Mouse (Mus musculus): ENCODE measurements around the gene Capg. TPM values are rescaled to one million over a fixed set of nuclear protein-coding genes. Genes with fewer than 3 reads are reported as not detected.

The Capg gene
- polyA plus RNA-seq, 1 experiment: 50.6 TPM

GRCm38 (mm10) chr6:72519303-72519702 is 24.9 kb upstream of the Capg start:
- DNase-seq: no peak
- Histone ChIP-seq H3K27ac (ENCODE audit: control insufficient read depth, insufficient read depth, low read length) (no peak overlapping the region), H3K36me3 (ENCODE audit: control insufficient read depth, insufficient read depth, low read length) (no peaks in the 10 kb centered on the region), H3K27me3 (ENCODE audit: control insufficient read depth, insufficient read depth, low read length) (no peaks in the 10 kb centered on the region), H3K4me1 (replicated peaks; ENCODE audit: control insufficient read depth, insufficient read depth, low read length) (no peaks in the 10 kb centered on the region), H3K4me3 (ENCODE audit: control insufficient read depth, insufficient read depth, low read length) (no peak overlapping the region)
- no peak for TF ChIP-seq CTCF (IDR thresholded peaks at IDR 0.05; ENCODE audit: borderline replicate concordance, control insufficient read depth, extremely low read depth, insufficient read depth, low read length, poor library complexity)
- no peak for TF ChIP-seq POLR2A (IDR thresholded peaks at IDR 0.05; ENCODE audit: control insufficient read depth, extremely low read depth, insufficient read depth, low read length, poor library complexity)
- 89% methylated on average over 8 of the region's 8 CpGs for WGBS

- no peak for DNase-seq
- TF ChIP-seq POLR2A (IDR thresholded peaks at IDR 0.05; ENCODE audit: control insufficient read depth, extremely low read depth, insufficient read depth, low read length, poor library complexity) (no peak), CTCF (IDR thresholded peaks at IDR 0.05; ENCODE audit: borderline replicate concordance, control insufficient read depth, extremely low read depth, insufficient read depth, low read length, poor library complexity) (no peak)
- no peak overlapping the region for H3K4me3 ChIP-seq (ENCODE audit: control insufficient read depth, insufficient read depth, low read length)
- WGBS: 76% methylated on average over 10 of the region's 10 CpGs
- H3K36me3 ChIP-seq (ENCODE audit: control insufficient read depth, insufficient read depth, low read length): no peaks in the 10 kb centered on the region
- no peaks in the 10 kb centered on the region for H3K27me3 ChIP-seq (ENCODE audit: control insufficient read depth, insufficient read depth, low read length)
- H3K4me1 ChIP-seq (replicated peaks; ENCODE audit: control insufficient read depth, insufficient read depth, low read length): no peaks in the 10 kb centered on the region
- no peak overlapping the region for H3K27ac ChIP-seq (ENCODE audit: control insufficient read depth, insufficient read depth, low read length)
Observed at GRCm38 (mm10) chr6:72519892-72520663, 24.1 kb upstream of the Capg start.

DNA sequence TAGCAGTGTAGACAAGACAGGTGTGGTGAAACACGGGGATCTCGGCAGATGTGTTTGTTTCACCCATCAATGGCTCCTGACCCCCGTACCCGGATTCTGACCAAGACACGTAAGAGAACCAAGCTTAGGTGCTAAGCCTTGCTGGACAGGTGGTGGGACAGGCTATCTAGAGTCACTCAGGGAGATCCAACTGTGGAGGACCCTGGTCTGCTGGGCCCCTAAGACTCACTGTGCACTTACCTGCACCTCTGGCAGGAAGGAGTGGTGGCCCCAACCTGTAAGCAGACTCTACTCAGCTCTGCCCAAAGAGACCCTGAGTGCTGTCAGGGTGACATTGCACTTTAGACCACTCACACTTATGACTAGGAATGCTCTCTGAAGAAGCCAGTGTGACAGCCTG is 23.3 kb upstream of the Capg start:
- Histone ChIP-seq H3K4me3 (ENCODE audit: control insufficient read depth, insufficient read depth, low read length) (no peak overlapping the region), H3K27ac (ENCODE audit: control insufficient read depth, insufficient read depth, low read length) (no peak overlapping the region), H3K36me3 (ENCODE audit: control insufficient read depth, insufficient read depth, low read length) (no peaks in the 10 kb centered on the region), H3K4me1 (replicated peaks; ENCODE audit: control insufficient read depth, insufficient read depth, low read length) (no peaks in the 10 kb centered on the region), H3K27me3 (ENCODE audit: control insufficient read depth, insufficient read depth, low read length) (no peaks in the 10 kb centered on the region)
- WGBS: 97% methylated on average over 5 of the region's 5 CpGs
- TF ChIP-seq POLR2A (IDR thresholded peaks at IDR 0.05; ENCODE audit: control insufficient read depth, extremely low read depth, insufficient read depth, low read length, poor library complexity): no peak
- TF ChIP-seq CTCF (IDR thresholded peaks at IDR 0.05; ENCODE audit: borderline replicate concordance, control insufficient read depth, extremely low read depth, insufficient read depth, low read length, poor library complexity): no peak
- DNase-seq: no peak

GRCm38 (mm10) chr6:72521607-72522006 is 22.6 kb upstream of the Capg start, which contains the start of gene Sh2d6:
Gene Sh2d6, minus strand, starts transcription at chr6:72521707.
- 98% methylated on average over 5 of the region's 5 CpGs for WGBS
- H3K27me3 ChIP-seq (ENCODE audit: control insufficient read depth, insufficient read depth, low read length): no peaks in the 10 kb centered on the region
- H3K4me3 ChIP-seq (ENCODE audit: control insufficient read depth, insufficient read depth, low read length): no peak within 1 kb of the TSS
- TF ChIP-seq CTCF (IDR thresholded peaks at IDR 0.05; ENCODE audit: borderline replicate concordance, control insufficient read depth, extremely low read depth, insufficient read depth, low read length, poor library complexity) (no peak), POLR2A (IDR thresholded peaks at IDR 0.05; ENCODE audit: control insufficient read depth, extremely low read depth, insufficient read depth, low read length, poor library complexity) (no peak)
- no peak for DNase-seq
- H3K27ac ChIP-seq (ENCODE audit: control insufficient read depth, insufficient read depth, low read length): no peak within 1 kb of the TSS
- H3K4me1 ChIP-seq (replicated peaks; ENCODE audit: control insufficient read depth, insufficient read depth, low read length): no peaks in the 10 kb centered on the region
- no peaks in the 10 kb centered on the region for H3K36me3 ChIP-seq (ENCODE audit: control insufficient read depth, insufficient read depth, low read length)

- H3K27me3 ChIP-seq (ENCODE audit: control insufficient read depth, insufficient read depth, low read length): no peaks in the 10 kb centered on the region
- TF ChIP-seq POLR2A (IDR thresholded peaks at IDR 0.05; ENCODE audit: control insufficient read depth, extremely low read depth, insufficient read depth, low read length, poor library complexity) (no peak), CTCF (IDR thresholded peaks at IDR 0.05; ENCODE audit: borderline replicate concordance, control insufficient read depth, extremely low read depth, insufficient read depth, low read length, poor library complexity) (no peak)
- H3K4me3 ChIP-seq (ENCODE audit: control insufficient read depth, insufficient read depth, low read length): no peak overlapping the region
- WGBS: 85% methylated on average over 5 of the region's 5 CpGs
- no peak overlapping the region for H3K27ac ChIP-seq (ENCODE audit: control insufficient read depth, insufficient read depth, low read length)
- H3K4me1 ChIP-seq (replicated peaks; ENCODE audit: control insufficient read depth, insufficient read depth, low read length): no peaks in the 10 kb centered on the region
- no peaks in the 10 kb centered on the region for H3K36me3 ChIP-seq (ENCODE audit: control insufficient read depth, insufficient read depth, low read length)
- no peak for DNase-seq
Observed at GRCm38 (mm10) chr6:72522288-72522687, 21.9 kb upstream of the Capg start.

- H3K27ac ChIP-seq (ENCODE audit: control insufficient read depth, insufficient read depth, low read length): no peak overlapping the region
- TF ChIP-seq POLR2A (IDR thresholded peaks at IDR 0.05; ENCODE audit: control insufficient read depth, extremely low read depth, insufficient read depth, low read length, poor library complexity): no peak
- no peak for TF ChIP-seq CTCF (IDR thresholded peaks at IDR 0.05; ENCODE audit: borderline replicate concordance, control insufficient read depth, extremely low read depth, insufficient read depth, low read length, poor library complexity)
- no peak overlapping the region for H3K4me3 ChIP-seq (ENCODE audit: control insufficient read depth, insufficient read depth, low read length)
- 98% methylated on average over 4 of the region's 4 CpGs for WGBS
- H3K27me3 ChIP-seq (ENCODE audit: control insufficient read depth, insufficient read depth, low read length): no peaks in the 10 kb centered on the region
- DNase-seq: no peak
- no peaks in the 10 kb centered on the region for H3K36me3 ChIP-seq (ENCODE audit: control insufficient read depth, insufficient read depth, low read length)
- no peaks in the 10 kb centered on the region for H3K4me1 ChIP-seq (replicated peaks; ENCODE audit: control insufficient read depth, insufficient read depth, low read length)
Observed at GRCm38 (mm10) chr6:72523222-72523621, 21.0 kb upstream of the Capg start.
